Mouse (Mus musculus) forebrain, embryonic 15.5 days (tissue): ENCODE data around the gene Irf7. TPM values are rescaled to one million over a fixed set of nuclear protein-coding genes. Genes with fewer than 3 reads are reported as not detected.
A peak's percentile ranks its signal among the peaks of the same experiment; 100 is the strongest.
"Not testable (repeated sequence)": the region's sequence is repeated elsewhere in the genome, so short reads cannot be mapped to it uniquely, and the experiment has no call there.

Experiments
- ATAC-seq: fragments of 200-750 bp; cut with Nextera tagmentation; replicated peaks from 2 replicates; pipeline ENCODE4 v1.8.0; 2017; ENCODE audit warnings: mild to moderate bottlenecking, moderate TSS enrichment, moderate library complexity
- H3K27ac ChIP-seq: fragments of 300-500 bp; sonication (generic); replicated peaks from 2 replicates; pipeline ENCODE4 v1.5.1; 2015; ENCODE audit warnings: mild to moderate bottlenecking, inconsistent platforms
- H3K27me3 ChIP-seq: fragments of 300-500 bp; sonication (generic); 2 replicates; pipeline ENCODE4 v1.6.1; 2015; ENCODE audit warnings: inconsistent platforms
- H3K36me3 ChIP-seq: fragments of 300-500 bp; sonication (generic); 2 replicates; pipeline ENCODE4 v1.6.1; 2015; ENCODE audit warnings: mild to moderate bottlenecking, inconsistent platforms
- H3K4me1 ChIP-seq: fragments of 300-500 bp; sonication (generic); 2 replicates; pipeline ENCODE4 v1.6.1; 2015; ENCODE audit warnings: inconsistent platforms
- H3K4me2 ChIP-seq: fragments of 300-500 bp; sonication (generic); replicated peaks from 2 replicates; pipeline ENCODE4 v1.6.1; 2015; ENCODE audit warnings: mild to moderate bottlenecking, inconsistent platforms
- H3K4me3 ChIP-seq: fragments of 300-500 bp; sonication (generic); 2 replicates; pipeline ENCODE4 v1.5.1; 2015; ENCODE audit warnings: mild to moderate bottlenecking, inconsistent platforms
- H3K9ac ChIP-seq: fragments of 300-500 bp; sonication (generic); replicated peaks from 2 replicates; pipeline ENCODE4 v1.6.1; 2015; ENCODE audit warnings: mild to moderate bottlenecking, inconsistent platforms
- H3K9me3 ChIP-seq: fragments of 300-500 bp; sonication (generic); 2 replicates; pipeline ENCODE4 v1.6.1; 2016; ENCODE audit warnings: inconsistent platforms
- WGBS: fragments of 180-500 bp; shearing (Covaris S2); methylation state at CpG from one replicate; pipeline ENCODE4 v1.1.7; 2015; ENCODE audit warnings: mixed read lengths; 5-methylcytosine and 5-hydroxymethylcytosine counted together
- polyA plus RNA-seq: library from polyadenylated mRNA; unstranded; fragments of >200 nt; fragmentation: Nextera tagmentation; extraction: Ambion mirVana; gene quantifications from 2 replicates; pipeline ENCODE4 v1.2.1, GENCODE M21; 2015

The Irf7 gene
- polyA plus RNA-seq, 1 experiment from 2014 or later = 1.1 TPM

- no peak overlapping the region for H3K4me3 ChIP-seq
- no peak overlapping the region for H3K27ac ChIP-seq
- no peak overlapping the region for H3K9ac ChIP-seq
- H3K27me3 ChIP-seq = no peaks in the 10 kb centered on the region
- no peak overlapping the region for H3K4me2 ChIP-seq
- H3K36me3 ChIP-seq = peaks cover 5% of the 10 kb centered on the region
- peaks cover 5% of the 10 kb centered on the region for H3K4me1 ChIP-seq
- 80% methylated on average over 24 of the region's 24 CpGs for WGBS
- no peak for ATAC-seq
- no peaks in the 10 kb centered on the region for H3K9me3 ChIP-seq
Measured at GRCm38 (mm10) chr7:141268466-141269272, 2.4 kb upstream of the Irf7 start.

DNA sequence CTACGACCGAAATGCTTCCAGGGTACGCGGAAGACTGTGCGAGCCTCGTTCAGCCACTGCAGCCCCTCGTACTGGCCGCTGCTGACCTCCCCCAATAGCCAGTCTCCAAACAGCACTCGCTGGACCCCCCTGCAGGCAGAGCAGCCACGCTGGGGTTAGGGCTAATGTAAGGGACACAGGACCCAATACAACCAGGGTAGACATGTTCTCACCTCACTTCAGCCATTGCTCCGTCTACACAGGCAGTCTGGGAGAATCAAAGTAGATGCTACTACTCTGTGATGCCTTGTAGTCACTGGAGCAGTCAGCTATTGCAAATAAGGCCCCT is 906 bp downstream of the Irf7 start:
- Histone ChIP-seq H3K27me3 (no peaks in the 10 kb centered on the region), H3K4me2 (no peak overlapping the region), H3K36me3 (peaks cover 38% of the 10 kb centered on the region), H3K27ac (no peak overlapping the region), H3K4me3 (no peak overlapping the region), H3K9me3 (no peaks in the 10 kb centered on the region), H3K9ac (no peak overlapping the region), H3K4me1 (peaks cover 5% of the 10 kb centered on the region)
- whole genome bisulfite sequencing = 36% methylated on average over 11 of the region's 11 CpGs
- no peak for ATAC-seq

GRCm38 (mm10) chr7:141264761-141265410 is 1.4 kb downstream of the Irf7 start:
- Histone ChIP-seq H3K4me3 (no peak overlapping the region), H3K9ac (no peak overlapping the region), H3K9me3 (no peaks in the 10 kb centered on the region), H3K27ac (no peak overlapping the region), H3K36me3 (peaks cover 43% of the 10 kb centered on the region), H3K27me3 (no peaks in the 10 kb centered on the region), H3K4me1 (peaks cover 5% of the 10 kb centered on the region), H3K4me2 (no peak overlapping the region)
- WGBS = 31% methylated on average over 12 of the region's 12 CpGs
- ATAC-seq = peak; percentile 57

GRCm38 (mm10) chr7:141264041-141264700 is 2.1 kb downstream of the Irf7 start:
- Histone ChIP-seq H3K4me1 (peaks cover 5% of the 10 kb centered on the region), H3K4me3 (no peak overlapping the region), H3K9me3 (no peaks in the 10 kb centered on the region), H3K36me3 (peaks cover 50% of the 10 kb centered on the region), H3K9ac (no peak overlapping the region), H3K27me3 (no peaks in the 10 kb centered on the region), H3K27ac (no peak overlapping the region), H3K4me2 (no peak overlapping the region)
- ATAC-seq = no peak
- 77% methylated on average over 11 of the region's 11 CpGs for WGBS

DNA sequence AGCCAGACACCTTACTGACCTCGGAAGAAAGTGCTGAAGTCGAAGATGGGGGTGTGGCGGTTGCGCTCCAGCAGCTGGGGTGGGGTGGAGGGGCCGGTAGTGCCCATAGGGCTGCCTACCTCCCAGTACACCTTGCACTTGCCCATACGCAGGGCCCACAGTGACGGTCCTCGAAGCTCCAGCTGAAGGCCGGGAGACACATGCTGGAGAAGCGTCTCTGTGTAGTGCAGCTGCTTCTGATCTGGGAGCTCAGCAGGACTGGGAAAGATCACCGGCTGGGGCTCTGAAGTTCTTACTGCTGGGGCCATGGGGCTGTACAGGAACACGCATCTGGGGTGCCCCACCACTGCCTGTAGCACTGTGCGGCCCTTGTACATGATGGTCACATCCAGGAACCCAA is 2.6 kb downstream of the Irf7 start:
- WGBS = 89% methylated on average over 13 of the region's 13 CpGs
- no peak overlapping the region for H3K27ac ChIP-seq
- H3K27me3 ChIP-seq = no peaks in the 10 kb centered on the region
- H3K9ac ChIP-seq = no peak overlapping the region
- H3K36me3 ChIP-seq = peaks cover 56% of the 10 kb centered on the region
- no peaks in the 10 kb centered on the region for H3K9me3 ChIP-seq
- H3K4me2 ChIP-seq = no peak overlapping the region
- ATAC-seq = no peak
- peaks cover 5% of the 10 kb centered on the region for H3K4me1 ChIP-seq
- no peak overlapping the region for H3K4me3 ChIP-seq

GRCm38 (mm10) chr7:141261480-141261879 is 4.8 kb downstream of the Irf7 start:
- no peaks in the 10 kb centered on the region for H3K9me3 ChIP-seq
- no peak overlapping the region for H3K27ac ChIP-seq
- ATAC-seq = no peak
- no peaks in the 10 kb centered on the region for H3K27me3 ChIP-seq
- H3K4me3 ChIP-seq = no peak overlapping the region
- 94% methylated on average over 3 of the region's 3 CpGs for WGBS
- peaks cover 76% of the 10 kb centered on the region for H3K36me3 ChIP-seq
- H3K9ac ChIP-seq = no peak overlapping the region
- no peak overlapping the region for H3K4me2 ChIP-seq
- peaks cover 5% of the 10 kb centered on the region for H3K4me1 ChIP-seq

DNA sequence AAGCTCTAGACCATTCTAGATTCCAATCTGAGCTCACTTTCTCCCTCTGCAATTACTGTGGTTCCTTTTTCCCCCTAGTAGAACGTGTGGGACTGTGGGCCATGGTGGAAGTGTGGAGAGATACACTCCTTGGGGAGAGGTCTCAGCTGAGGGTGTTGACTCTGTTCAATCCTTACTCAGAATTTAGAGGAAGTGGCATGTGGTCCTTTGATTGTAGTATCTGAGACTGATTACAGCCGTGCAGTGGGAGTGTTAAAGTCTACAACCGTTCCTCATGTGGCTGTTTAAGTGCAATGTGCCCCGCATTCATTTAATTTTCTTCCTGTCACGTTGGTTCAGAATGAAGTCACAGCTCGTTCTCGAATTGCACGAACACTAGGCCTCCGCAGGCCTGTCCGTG is 10.1 kb downstream of the Irf7 start:
- Histone ChIP-seq H3K4me1 (no peaks in the 10 kb centered on the region), H3K4me3 (no peak overlapping the region), H3K4me2 (no peak overlapping the region), H3K27me3 (no peaks in the 10 kb centered on the region), H3K36me3 (peaks cover 86% of the 10 kb centered on the region), H3K9me3 (no peaks in the 10 kb centered on the region), H3K9ac (no peak overlapping the region), H3K27ac (no peak overlapping the region)
- ATAC-seq = no peak
- WGBS = 94% methylated on average over 10 of the region's 10 CpGs

- not testable (repeated sequence) for H3K9ac ChIP-seq, H3K27me3 ChIP-seq, H3K9me3 ChIP-seq, H3K4me3 ChIP-seq, H3K4me2 ChIP-seq, ATAC-seq, H3K27ac ChIP-seq, H3K4me1 ChIP-seq
- H3K36me3 ChIP-seq = peaks cover 85% of the 10 kb centered on the region
- 92% methylated on average over 4 of the region's 4 CpGs for WGBS
Measured at GRCm38 (mm10) chr7:141250486-141250885, 15.8 kb downstream of the Irf7 start.

- Histone ChIP-seq H3K27ac (no peak overlapping the region), H3K27me3 (no peaks in the 10 kb centered on the region), H3K36me3 (peaks cover 46% of the 10 kb centered on the region), H3K9me3 (no peaks in the 10 kb centered on the region), H3K4me2 (no peak overlapping the region), H3K4me1 (peaks cover 24% of the 10 kb centered on the region), H3K9ac (no peak overlapping the region), H3K4me3 (no peak overlapping the region)
- WGBS = 94% methylated on average over 10 of the region's 10 CpGs
- no peak for ATAC-seq
Measured at GRCm38 (mm10) chr7:141231551-141231950, 34.7 kb downstream of the Irf7 start.

- Histone ChIP-seq H3K4me2 (no peak overlapping the region), H3K9me3 (no peaks in the 10 kb centered on the region), H3K9ac (no peak overlapping the region), H3K36me3 (peaks cover 43% of the 10 kb centered on the region), H3K4me1 (peaks cover 24% of the 10 kb centered on the region), H3K4me3 (no peak overlapping the region), H3K27ac (no peak overlapping the region), H3K27me3 (no peaks in the 10 kb centered on the region)
- WGBS = 91% methylated on average over 3 of the region's 3 CpGs
- ATAC-seq = no peak
Measured at GRCm38 (mm10) chr7:141231111-141231510, 35.2 kb downstream of the Irf7 start.

GRCm38 (mm10) chr7:141230570-141230969 is 35.7 kb downstream of the Irf7 start:
- Histone ChIP-seq H3K4me3 (no peak overlapping the region), H3K27me3 (no peaks in the 10 kb centered on the region), H3K9ac (no peak overlapping the region), H3K9me3 (no peaks in the 10 kb centered on the region), H3K27ac (no peak overlapping the region), H3K4me1 (peaks cover 24% of the 10 kb centered on the region), H3K4me2 (no peak overlapping the region), H3K36me3 (peaks cover 40% of the 10 kb centered on the region)
- ATAC-seq = no peak
- WGBS = 91% methylated on average over 4 of the region's 4 CpGs

- Histone ChIP-seq H3K9me3 (no peaks in the 10 kb centered on the region), H3K9ac (peak overlapping the region; percentile 91), H3K4me3 (peak overlapping the region; percentile 90), H3K4me2 (peak overlapping the region; percentile 82), H3K36me3 (peaks cover 32% of the 10 kb centered on the region), H3K27me3 (no peaks in the 10 kb centered on the region), H3K27ac (no peak overlapping the region), H3K4me1 (peaks cover 24% of the 10 kb centered on the region)
- 70% methylated on average over 6 of the region's 6 CpGs for WGBS
- ATAC-seq = no peak
Measured at GRCm38 (mm10) chr7:141229702-141230101, 36.6 kb downstream of the Irf7 start.
